Mouse (Mus musculus) inflammation-experienced regulatory T-cells (primary cell): Measurements from ENCODE around the gene Mlph. TPM values are rescaled to one million over a fixed set of nuclear protein-coding genes. Genes with fewer than 3 reads are reported as not detected.

Source experiments
- polyA plus RNA-seq, 2 experiments: library from polyadenylated mRNA; unstranded; fragments of 100-300 nt; shearing (Covaris generic); gene quantifications; one replicate each; pipeline ENCODE4 v1.2.1; 2017

The Mlph gene
- polyA plus RNA-seq, result 1 to 10 TPM; 1.4 to 1.8 TPM

DNA sequence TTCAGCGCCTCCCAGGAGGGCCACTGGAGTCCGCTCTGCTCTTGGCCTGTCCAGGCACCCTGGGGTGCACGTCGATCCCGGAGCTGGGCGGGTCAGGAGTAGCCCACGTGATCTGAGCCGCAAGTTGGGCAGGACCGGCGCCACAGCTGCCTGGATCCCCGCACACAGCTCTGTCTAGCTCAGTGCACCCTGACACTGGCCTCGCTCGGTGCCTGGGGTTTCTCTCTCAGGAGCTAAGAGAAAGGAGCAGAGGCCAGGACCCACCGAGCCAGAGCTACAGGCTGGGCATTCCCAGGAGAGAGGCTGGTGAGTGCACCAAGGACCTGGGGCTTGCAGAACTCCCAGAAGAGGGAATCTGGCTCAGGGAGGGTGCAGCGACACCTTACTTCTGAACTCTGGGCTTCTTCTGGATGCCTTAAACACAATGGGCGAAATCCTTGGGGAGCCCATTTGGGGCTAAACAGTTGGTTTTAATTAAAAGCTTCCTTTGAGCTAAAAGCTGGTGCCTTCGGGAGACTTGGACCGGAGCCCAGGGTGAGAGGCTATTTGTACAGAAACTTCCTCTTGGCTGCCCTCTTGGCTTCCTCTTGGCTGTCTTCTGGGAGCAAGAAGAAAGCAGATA is at the start of gene Mlph:
Gene Mlph, plus strand, starts transcription at position 138 of the 622 bp plus-strand sequence.

DNA sequence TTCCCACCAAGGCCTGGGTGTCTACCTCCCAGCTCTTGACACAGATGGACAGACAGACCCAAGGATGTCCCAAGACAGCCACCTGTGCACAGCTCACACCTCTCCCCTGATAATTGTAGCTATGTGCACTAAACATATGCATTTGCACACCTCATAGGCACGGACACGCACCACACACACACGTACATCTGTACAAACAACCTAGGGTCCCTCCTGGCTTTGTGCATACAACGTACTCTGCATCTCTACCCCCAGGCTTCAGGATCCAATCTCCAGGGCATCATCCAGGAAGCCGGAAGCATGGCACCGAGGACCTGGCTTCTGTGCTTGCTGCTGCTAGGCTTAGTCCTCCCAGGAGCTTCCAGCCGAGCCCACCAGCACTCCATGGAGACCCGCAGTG is 37.9 kb downstream of the Mlph start, which contains the start of gene Prlh:
Gene Prlh, plus strand, starts transcription at position 301 of the 400 bp plus-strand sequence.

DNA sequence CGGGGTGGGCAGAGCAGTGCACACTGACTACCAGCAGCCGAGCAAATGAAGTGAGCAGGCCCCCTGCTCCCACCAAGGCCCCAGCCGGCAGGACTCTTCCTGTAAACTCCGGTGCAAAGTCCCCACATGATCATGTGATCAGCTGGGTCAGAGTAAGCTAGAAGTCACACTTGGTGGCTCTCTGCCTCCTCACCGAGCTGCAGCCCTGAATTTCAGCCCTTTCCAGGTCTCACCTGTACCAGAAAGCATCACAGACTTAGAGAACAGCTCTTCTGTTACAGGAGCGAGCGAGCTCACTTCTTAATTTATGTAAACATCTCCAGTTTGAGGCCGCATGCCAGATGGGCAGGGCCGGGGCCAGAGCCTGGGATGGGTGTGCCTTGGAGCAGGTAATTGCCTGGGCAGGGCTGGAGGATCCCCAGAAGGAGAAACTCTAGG is 54.5 kb downstream of the Mlph start, which contains the start of gene Rab17:
Gene Rab17, minus strand, starts transcription at position 315 of the 438 bp plus-strand sequence.

DNA sequence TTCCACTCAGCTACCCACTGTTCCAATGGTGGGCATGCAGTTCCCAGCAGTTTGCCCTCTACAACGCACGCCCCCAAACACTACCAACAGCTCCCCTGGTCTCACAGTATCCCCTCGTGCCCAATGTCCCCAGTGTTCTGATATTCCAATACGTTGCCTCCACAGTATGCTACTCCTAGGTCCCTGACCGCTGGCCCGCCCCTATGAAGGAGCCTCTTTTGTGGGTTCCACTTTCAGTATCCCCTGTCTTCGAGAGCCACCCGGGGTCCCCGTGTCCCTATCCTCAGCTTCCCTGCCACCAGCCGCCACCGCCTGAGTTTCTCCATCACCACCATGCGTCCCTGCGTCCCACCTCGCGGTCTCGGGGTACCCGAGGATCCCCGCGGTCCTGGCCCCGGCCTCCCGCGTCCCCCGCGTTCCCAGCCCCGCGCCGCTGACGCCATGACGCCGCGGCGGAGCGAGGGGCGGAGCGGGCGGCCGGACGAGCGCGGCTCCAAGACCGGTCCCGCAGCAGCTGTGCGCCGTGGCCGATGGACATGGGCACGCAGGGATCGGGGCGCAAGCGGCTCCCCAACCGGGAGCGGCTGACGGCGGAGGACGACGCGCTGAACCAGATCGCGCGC is 83.5 kb downstream of the Mlph start, which contains the start of gene Lrrfip1:
Gene Lrrfip1, plus strand, starts transcription at position 470 of the 623 bp plus-strand sequence.

Other genes with a start within 250 kb of the Mlph start
- gene Col6a3, start 71.1 kb upstream of the Mlph start, polyA plus RNA-seq, result 1 to 10 TPM in 1 of 2 experiments, under 1 TPM in 1; 0.06 to 3.2 TPM
- gene Prlh, start 38.0 kb downstream of the Mlph start, polyA plus RNA-seq, result not detected
- gene Rab17, start 54.6 kb downstream of the Mlph start, polyA plus RNA-seq, result under 1 TPM; 0.31 to 0.35 TPM
- gene Lrrfip1, start 83.7 kb downstream of the Mlph start, polyA plus RNA-seq, result 100 to 1,000 TPM; 221 to 238 TPM
- gene Rbm44, start 230.0 kb downstream of the Mlph start, polyA plus RNA-seq, result 1 to 10 TPM in 1 of 2 experiments, under 1 TPM in 1; 0.53 to 3.2 TPM